Mouse (Mus musculus) 3T3-L1 (cell line): Measurements from ENCODE around the gene Arf6.
A peak's percentile ranks its signal among the peaks of the same experiment; 100 is the strongest.

Experiments
- DNase-seq: peaks from one replicate; pipeline ENCODE4 v3.0.0-alpha.2; 2015; ENCODE audit warnings: low read depth, low spot score

Gene Arf6

GRCm38 (mm10) chr12:69413303-69413702, 41.4 kb downstream of the Arf6 start:
- no peak for DNase-seq

DNA sequence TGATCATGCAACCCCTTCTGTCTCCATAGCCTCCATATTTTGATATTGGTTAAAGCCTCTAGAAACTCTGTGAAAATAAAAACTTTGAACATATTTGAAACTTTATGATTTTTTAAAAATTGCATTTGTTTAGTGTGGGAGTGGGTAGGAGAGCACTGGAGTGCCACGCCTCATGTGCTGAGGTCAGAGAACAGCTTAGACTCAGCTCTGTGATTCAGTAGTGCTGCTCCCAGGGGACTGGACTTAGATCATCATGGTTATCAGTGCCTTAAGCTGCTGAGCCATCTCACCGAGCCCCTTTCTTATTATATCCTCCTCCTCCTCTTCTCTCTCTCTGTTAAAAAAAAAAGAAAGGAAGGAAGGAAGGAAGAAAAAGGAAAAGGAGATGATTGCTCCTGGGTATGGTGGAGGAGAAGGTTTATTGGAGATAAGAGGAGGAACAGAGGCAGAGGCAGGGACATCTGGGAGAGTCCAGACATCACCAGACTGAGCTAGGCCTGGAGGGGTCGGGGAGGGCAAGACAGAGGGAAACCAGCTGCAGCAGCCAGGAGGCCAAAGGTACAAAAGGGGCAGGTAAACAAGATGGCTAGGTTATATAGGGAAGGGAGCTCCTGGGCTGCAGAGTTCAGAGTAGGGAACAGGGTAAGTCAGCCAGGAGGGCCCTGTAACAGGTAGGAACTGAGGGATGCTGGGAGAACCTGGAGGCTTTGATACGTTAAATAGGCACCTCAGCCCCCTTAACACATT, 43.0 kb downstream of the Arf6 start:
- DNase-seq, result peak; percentile 78

- DNase-seq, result peak; percentile 67
Measured at GRCm38 (mm10) chr12:69416793-69417192, 44.8 kb downstream of the Arf6 start.

GRCm38 (mm10) chr12:69417701-69418291, 45.8 kb downstream of the Arf6 start:
- no peak for DNase-seq

GRCm38 (mm10) chr12:69418606-69419005, 46.7 kb downstream of the Arf6 start:
- no peak for DNase-seq

DNA sequence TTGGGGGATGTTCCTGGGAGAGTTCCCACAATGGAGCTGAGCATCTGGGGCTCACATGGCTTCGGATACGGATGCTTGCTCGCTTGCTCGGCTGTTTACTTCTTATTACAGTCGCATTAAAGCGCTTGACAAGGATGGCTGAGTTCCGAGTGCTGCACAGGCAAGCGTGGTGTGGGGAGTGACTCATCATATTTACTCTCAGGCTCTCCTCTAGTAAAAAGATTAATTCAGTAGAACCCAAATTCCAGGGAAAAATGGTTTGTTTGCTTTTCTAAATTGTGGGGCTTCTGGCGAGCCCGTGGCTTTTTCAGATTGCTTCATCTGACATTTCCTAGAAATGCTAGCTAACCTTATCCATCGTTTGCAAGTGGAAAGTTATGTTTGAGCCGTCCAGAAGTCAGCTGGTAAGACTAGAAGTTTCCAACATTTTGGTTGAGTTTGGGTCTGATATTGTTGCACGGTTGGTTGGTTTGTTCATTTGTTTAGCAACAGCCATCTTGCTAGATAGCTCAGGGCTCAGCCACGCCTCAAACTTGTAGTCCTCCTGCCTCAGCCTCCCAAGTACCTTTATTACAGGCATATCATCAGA, 47.2 kb downstream of the Arf6 start:
- DNase-seq, result peak; percentile 81

DNA sequence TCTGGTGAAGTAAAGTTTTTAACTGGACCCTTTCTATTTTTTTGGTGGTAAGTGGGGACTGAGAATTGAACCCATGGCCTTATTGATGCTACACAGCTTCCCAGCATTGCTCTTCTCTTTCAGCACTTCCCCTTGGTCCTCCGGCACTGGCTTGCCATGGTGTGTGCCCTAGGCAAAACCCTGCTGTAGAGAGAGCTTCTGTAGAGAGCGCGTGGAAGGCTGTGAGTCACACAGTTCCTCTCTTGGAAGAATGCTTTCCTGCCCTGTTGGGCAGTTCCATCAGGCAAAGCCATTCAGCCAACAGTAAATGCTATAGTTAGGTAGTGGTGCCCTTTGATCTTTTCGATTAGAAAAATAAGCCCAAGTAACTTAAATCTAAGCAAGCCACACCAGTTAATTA, 47.7 kb downstream of the Arf6 start:
- DNase-seq, result peak; percentile 76

DNA sequence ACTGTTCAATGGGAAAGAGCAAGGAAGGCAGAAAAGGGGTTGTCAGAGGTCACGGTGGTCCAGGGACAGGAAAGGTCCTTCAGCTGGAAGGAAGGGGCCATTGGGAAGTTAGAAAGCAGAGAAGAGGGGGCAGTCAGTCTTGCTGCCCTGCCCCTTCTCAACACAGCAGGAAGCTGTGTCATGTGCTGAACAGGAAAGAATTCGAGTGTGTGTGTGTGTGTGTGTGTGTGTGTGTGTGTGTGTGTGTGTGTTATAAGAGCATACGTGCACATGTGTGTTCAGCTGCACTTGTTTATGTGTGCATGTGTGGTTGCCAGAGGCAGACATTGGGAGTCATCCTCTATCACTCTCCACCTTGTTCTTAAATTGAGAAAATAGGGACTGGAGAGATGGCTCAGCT, 48.8 kb downstream of the Arf6 start:
- DNase-seq, result no peak

GRCm38 (mm10) chr12:69422827-69423537, 51.0 kb downstream of the Arf6 start:
- DNase-seq, result no peak
